Mouse (Mus musculus) Patski (cell line): ENCODE data around the gene Cd300ld. TPM values are rescaled to one million over a fixed set of nuclear protein-coding genes. Genes with fewer than 3 reads are reported as not detected.
A peak's percentile ranks its signal among the peaks of the same experiment; 100 is the strongest.
"Not testable (repeated sequence)": the region's sequence is repeated elsewhere in the genome, so short reads cannot be mapped to it uniquely, and the experiment has no call there.

Experiments used
- ATAC-seq: fragments of 100-300 bp; one replicate; pipeline ENCODE4 v1.8.0; 2021
- CTCF ChIA-PET: fragments of 350-600 bp; sonication (Branson Sonifier 250); formaldehyde crosslinking; loops from one replicate; lab custom pipeline; 2022; ENCODE audit warnings: inconsistent platforms; lab: Charles Lee
- POLR2A ChIA-PET: fragments of 350-600 bp; sonication (Branson Sonifier 250); formaldehyde crosslinking; loops from one replicate; lab custom pipeline; 2022; ENCODE audit warnings: antibody characterized with exemption, inconsistent platforms; lab: Charles Lee
- DNase-seq: peaks from one replicate; pipeline ENCODE4 v3.0.0-alpha.2; 2011; ENCODE audit warnings: low read depth, low spot score
- H3K27me3 ChIP-seq: fragments of 371-371 bp; one replicate; pipeline ENCODE4 v1.5.1; 2021
- CTCF ChIP-seq: fragments of 100-300 bp; IDR thresholded peaks from one replicate; pipeline ENCODE4 v1.5.1; 2021
- in situ Hi-C: fragments of 300-500 bp; cut with MboI; formaldehyde crosslinking; loops from 3 replicates; pipeline ENCODE4 v1.11.1; 2018; ENCODE audit warnings: low pct_unique_long_range_greater_than_20kb, mixed read lengths
- polyA plus RNA-seq: library from polyadenylated mRNA; unstranded; gene quantifications from one replicate; pipeline ENCODE4 v1.2.3, GENCODE M21; 2021

Cd300ld gene
- 0.08 TPM for polyA plus RNA-seq

- ChIA-PET CTCF (no interaction called here), POLR2A (no interaction called here)
- no peak for TF ChIP-seq CTCF
- ATAC-seq, result no peak
- H3K27me3 ChIP-seq, result peaks cover 11% of the 10 kb centered on the region
- DNase-seq, result no peak
- in situ Hi-C loops, result no loop called here
Observed at GRCm38 (mm10) chr11:114989793-114990192, at the start of gene Cd300ld. Gene Cd300ld (minus strand): TSS chr11:114989922.

DNA sequence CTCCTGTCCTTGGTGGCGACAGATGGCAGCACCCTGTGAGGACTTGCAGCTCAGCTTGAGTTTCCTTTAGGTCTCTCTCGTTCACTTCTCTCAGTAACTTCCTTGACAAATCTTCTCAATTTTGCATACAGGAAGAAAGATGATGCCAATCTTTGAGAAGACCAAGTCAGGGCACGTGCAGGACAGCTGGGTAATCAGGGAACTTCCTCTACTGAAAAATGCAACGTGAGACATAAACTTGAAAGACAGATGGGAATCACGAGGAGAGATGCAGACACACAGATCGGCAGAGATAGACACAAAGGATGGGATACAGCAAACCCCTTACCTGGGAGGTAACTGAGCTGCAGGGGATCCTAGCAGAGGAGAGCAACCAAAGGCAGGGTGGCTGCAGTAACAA, 47.9 kb upstream of the Cd300ld start, which contains the start of gene Cd300ld5:
TSS of gene Cd300ld5 (minus strand) at position 101 of the 400 bp plus-strand sequence.
- in situ Hi-C loops, H3K27me3 ChIP-seq, ATAC-seq, POLR2A ChIA-PET, DNase-seq, CTCF ChIA-PET: not testable (repeated sequence)

- in situ Hi-C loops, ATAC-seq, CTCF ChIA-PET, DNase-seq, H3K27me3 ChIP-seq, POLR2A ChIA-PET: not testable (repeated sequence)
Observed at GRCm38 (mm10) chr11:115026912-115027311, 37.2 kb upstream of the Cd300ld start, which contains the start of gene Cd300ld4. Gene Cd300ld4 (minus strand): TSS chr11:115027012.

DNA sequence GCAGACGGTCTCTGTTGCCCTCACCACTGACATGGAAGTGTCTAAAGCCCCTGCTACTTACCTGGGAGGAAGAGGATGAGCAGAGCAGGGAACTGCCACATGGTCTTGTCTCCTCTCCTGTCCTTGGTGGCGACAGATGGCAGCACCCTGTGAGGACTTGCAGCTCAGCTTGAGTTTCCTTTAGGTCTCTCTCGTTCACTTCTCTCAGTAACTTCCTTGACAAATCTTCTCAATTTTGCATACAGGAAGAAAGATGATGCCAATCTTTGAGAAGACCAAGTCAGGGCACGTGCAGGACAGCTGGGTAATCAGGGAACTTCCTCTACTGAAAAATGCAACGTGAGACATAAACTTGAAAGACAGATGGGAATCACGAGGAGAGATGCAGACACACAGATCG, 26.4 kb upstream of the Cd300ld start, which contains the start of gene Cd300ld2:
TSS of gene Cd300ld2 (minus strand) at position 101 of the 400 bp plus-strand sequence.
- H3K27me3 ChIP-seq, CTCF ChIA-PET, in situ Hi-C loops, ATAC-seq, DNase-seq, POLR2A ChIA-PET: not testable (repeated sequence)

DNA sequence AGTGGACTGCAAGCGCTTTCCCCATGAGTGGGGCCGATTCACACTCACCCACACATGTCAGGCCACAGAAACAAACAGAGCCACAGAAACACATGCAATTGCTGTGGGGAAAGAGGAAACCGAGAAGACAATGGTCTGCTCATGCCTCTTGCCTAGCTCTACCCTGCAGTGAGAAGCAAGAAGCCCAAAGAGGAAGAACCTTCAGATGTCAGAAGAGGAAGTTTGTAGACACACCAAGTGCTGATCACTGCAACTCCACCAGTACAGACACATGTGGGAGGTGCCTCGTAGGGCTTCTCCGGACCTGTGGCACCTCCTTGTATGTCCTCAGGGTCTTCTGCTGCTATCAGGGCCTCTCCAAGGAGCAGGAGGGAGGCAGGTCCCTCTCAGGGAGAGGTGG, 14.3 kb upstream of the Cd300ld start:
- no peak for DNase-seq
- POLR2A ChIA-PET, result no interaction called here
- in situ Hi-C loops, result no loop called here
- H3K27me3 ChIP-seq, result peaks cover 5% of the 10 kb centered on the region
- no peak for ATAC-seq
- CTCF ChIA-PET, result no interaction called here
- TF ChIP-seq CTCF, result no peak

GRCm38 (mm10) chr11:115001474-115002040, 11.8 kb upstream of the Cd300ld start, which contains the start of gene Cd300c2:
Gene Cd300c2 (minus strand): TSS chr11:115001880.
- POLR2A ChIA-PET, result no interaction called here
- no peak for TF ChIP-seq CTCF
- peaks cover 5% of the 10 kb centered on the region for H3K27me3 ChIP-seq
- DNase-seq (no peak), ATAC-seq (no peak)
- CTCF ChIA-PET, result no interaction called here
- in situ Hi-C loops, result no loop called here

DNA sequence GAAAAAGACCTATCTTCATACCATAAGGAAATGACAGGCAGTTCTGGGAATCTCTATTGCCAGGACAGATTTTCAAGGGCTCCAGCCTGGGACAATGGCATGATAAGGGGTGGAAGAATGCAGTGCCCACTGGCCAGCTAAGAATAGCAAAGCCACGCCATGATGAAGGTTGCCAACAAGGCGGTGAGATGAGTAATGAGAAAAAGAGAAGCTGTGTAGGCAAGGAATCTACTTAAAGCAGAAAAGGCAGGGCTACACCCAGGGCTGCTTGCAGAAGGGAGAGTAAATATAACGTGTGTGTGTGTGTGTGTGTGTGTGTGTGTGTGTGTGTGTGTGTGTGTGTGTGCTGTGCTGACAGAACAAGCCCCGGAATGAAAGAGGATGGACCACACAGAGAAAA, 7.9 kb downstream of the Cd300ld start:
- no peak for ATAC-seq
- no peak for DNase-seq
- ChIA-PET POLR2A (no interaction called here), CTCF (no interaction called here)
- TF ChIP-seq CTCF, result no peak
- in situ Hi-C loops, result no loop called here
- H3K27me3 ChIP-seq, result no peaks in the 10 kb centered on the region

- no peak for ATAC-seq
- no peaks in the 10 kb centered on the region for H3K27me3 ChIP-seq
- POLR2A ChIA-PET, result no interaction called here
- no peak for TF ChIP-seq CTCF
- in situ Hi-C loops, result no loop called here
- CTCF ChIA-PET, result no interaction called here
- no peak for DNase-seq
Observed at GRCm38 (mm10) chr11:114972726-114973125, 17.0 kb downstream of the Cd300ld start.

DNA sequence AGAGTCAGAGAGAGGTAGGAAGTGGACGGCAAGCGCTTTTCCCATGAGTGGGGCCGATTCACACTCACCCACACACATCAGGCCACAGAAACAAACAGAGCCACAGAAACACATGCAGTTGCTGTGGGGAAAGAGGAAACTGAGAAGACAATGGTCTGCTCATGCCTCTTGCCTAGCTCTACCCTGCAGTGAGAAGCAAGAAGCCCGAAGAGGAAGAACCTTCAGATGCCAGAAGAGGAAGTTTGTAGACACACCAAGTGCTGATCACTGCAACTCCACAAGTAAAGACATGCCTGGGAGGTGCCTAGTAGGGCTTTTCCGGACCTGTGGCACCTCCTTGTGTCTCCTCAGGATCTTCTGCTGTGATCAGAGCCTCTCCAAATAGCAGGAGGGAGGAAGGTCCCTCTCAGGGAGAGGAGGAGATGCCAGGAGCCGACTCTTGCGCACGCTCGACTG, 20.9 kb downstream of the Cd300ld start, which contains the start of gene Cd300c:
TSS of gene Cd300c (minus strand) at position 406 of the 456 bp plus-strand sequence.
- no peak for TF ChIP-seq CTCF
- POLR2A ChIA-PET, result no interaction called here
- DNase-seq, result no peak
- CTCF ChIA-PET, result no interaction called here
- no peaks in the 10 kb centered on the region for H3K27me3 ChIP-seq
- ATAC-seq, result no peak
- in situ Hi-C loops, result no loop called here

- ATAC-seq (peak; percentile 57), DNase-seq (no peak)
- CTCF ChIA-PET, result no interaction called here
- in situ Hi-C loops, result no loop called here
- no peaks in the 10 kb centered on the region for H3K27me3 ChIP-seq
- POLR2A ChIA-PET, result no interaction called here
- TF ChIP-seq CTCF, result no peak
Observed at GRCm38 (mm10) chr11:114965182-114965828, 24.4 kb downstream of the Cd300ld start.

- no peak for TF ChIP-seq CTCF
- DNase-seq, result no peak
- ChIA-PET CTCF (no interaction called here), POLR2A (no interaction called here)
- ATAC-seq, result no peak
- H3K27me3 ChIP-seq, result no peaks in the 10 kb centered on the region
- in situ Hi-C loops, result no loop called here
Observed at GRCm38 (mm10) chr11:114960369-114960768, 29.4 kb downstream of the Cd300ld start.
